In genomic region chr2:113525417-113525816, GRCm38 (mm10) we compare ENCODE assay signal across 14 mouse cellular contexts.
"Had no signal": no experiment of that assay in that cellular context is flagged by ENCODE, and none has a peak within 500 bp of the region (broad histone marks: within the 10 kb centered on the region; RNA-seq: fewer than 3 reads in every experiment).

No protein-coding gene starts in this region.

- DNase-seq: left cerebral cortex, postnatal 4 days; lung, adult 18-20 months; midbrain, embryonic 14.5 days; right cerebral cortex, postnatal 4 days; thymus, adult 18-20 months; thymus, postnatal 25 days had no signal

- H3K4me1 ChIP-seq: limb, embryonic 13.5 days; midbrain, embryonic 10.5 days; neural tube, embryonic 15.5 days; stomach, embryonic 15.5 days had no signal

- H3K4me3 ChIP-seq: limb, embryonic 13.5 days; midbrain, embryonic 10.5 days; myocyte; neural tube, embryonic 15.5 days; stomach, embryonic 15.5 days had no signal

- H3K9ac ChIP-seq: limb, embryonic 13.5 days; liver, embryonic 14.5 days; neural tube, embryonic 15.5 days; stomach, embryonic 15.5 days had no signal

- H3K36me3 ChIP-seq: limb, embryonic 13.5 days; midbrain, embryonic 10.5 days; neural tube, embryonic 15.5 days; stomach, embryonic 15.5 days had no signal

- H3K9me3 ChIP-seq: limb, embryonic 13.5 days; midbrain, embryonic 10.5 days; neural tube, embryonic 15.5 days; stomach, embryonic 15.5 days had no signal

- H3K27me3 ChIP-seq: limb, embryonic 13.5 days; neural tube, embryonic 15.5 days; stomach, embryonic 15.5 days had no signal

- ATAC-seq: hindbrain, embryonic 16.5 days; inflammation-experienced regulatory T-cells, adult 6 months had no signal

- H3K4me2 ChIP-seq: limb, embryonic 13.5 days; neural tube, embryonic 15.5 days; stomach, embryonic 15.5 days had no signal

- H3K27ac ChIP-seq: limb, embryonic 13.5 days; liver, embryonic 14.5 days; midbrain, embryonic 10.5 days; neural tube, embryonic 15.5 days; stomach, embryonic 15.5 days had no signal
